9 mouse cellular contexts compared by ENCODE assay signal in the genomic region with DNA sequence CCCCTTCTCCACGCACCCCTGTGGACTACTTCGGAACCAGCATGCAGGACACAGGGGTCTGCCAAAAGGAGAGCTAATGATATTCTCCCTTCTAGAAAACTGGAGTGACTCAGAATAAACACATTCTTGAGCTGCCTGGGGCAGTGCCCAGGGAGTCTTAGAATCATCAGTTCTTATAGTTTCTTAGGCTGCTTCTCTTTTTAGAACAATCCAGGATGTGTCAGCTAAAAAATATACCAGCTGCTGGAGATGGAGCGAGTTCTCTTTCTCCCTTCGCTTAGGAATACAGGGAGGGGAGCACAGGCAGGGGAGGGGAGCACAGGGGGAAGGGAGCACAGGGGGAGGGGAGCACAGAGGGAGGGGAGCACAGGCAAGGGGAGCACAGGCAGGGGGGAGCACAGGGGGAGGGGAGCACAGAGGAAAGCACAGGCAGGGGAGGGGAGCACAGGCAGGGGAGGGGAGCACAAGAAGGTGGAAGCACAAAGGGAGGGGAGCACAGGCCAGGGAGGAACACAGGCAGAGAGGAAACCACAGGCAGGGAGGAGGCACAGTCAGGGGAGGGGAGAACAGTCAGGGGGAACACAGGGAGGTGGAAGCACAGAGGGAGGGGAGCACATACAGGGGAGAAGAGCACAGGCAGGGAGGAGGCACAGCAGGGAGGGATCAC. TPM values are rescaled to one million over a fixed set of nuclear protein-coding genes. Genes with fewer than 3 reads are reported as not detected.
DNase-seq lines count a peak whose midpoint lies in the region; ATAC-seq and TF ChIP-seq lines count a peak whose summit lies in the region.
"Had no signal": no experiment of that assay in that cellular context is flagged by ENCODE, and none has a peak within 500 bp of the region (broad histone marks: within the 10 kb centered on the region; RNA-seq: fewer than 3 reads in every experiment).

No protein-coding gene starts in this region.

- H3K27me3 ChIP-seq in kidney, postnatal 0 days (ENCODE audit: insufficient read depth, low read length) = no peaks in the 10 kb centered on the region
- H3K27me3 ChIP-seq in intestine, embryonic 15.5 days (replicated peaks) = no peaks in the 10 kb centered on the region

- H3K36me3 ChIP-seq in kidney, postnatal 0 days (ENCODE audit: insufficient read depth, low read length) = no peaks in the 10 kb centered on the region
- no peaks in the 10 kb centered on the region for H3K36me3 ChIP-seq in intestine, embryonic 15.5 days

- no peak overlapping the region for H3K4me3 ChIP-seq in kidney, postnatal 0 days (replicated peaks; ENCODE audit: low read depth, low read length)
- no peak overlapping the region for H3K4me3 ChIP-seq in brown adipose tissue, adult 24 weeks (ENCODE audit: insufficient read depth, low read depth, low read length)
- H3K4me3 ChIP-seq in intestine, embryonic 15.5 days (replicated peaks) = no peak overlapping the region

- peak; percentile 36 for ATAC-seq in kidney, postnatal 0 days (replicated peaks; ENCODE audit: low FRiP score, low read depth)
- peak; percentile 48 for ATAC-seq in intestine, embryonic 15.5 days

- 33% methylated on average over 4 of the region's 4 CpGs for WGBS in kidney, postnatal 0 days
- 32% methylated on average over 4 of the region's 4 CpGs for WGBS in intestine, embryonic 15.5 days

- no peaks in the 10 kb centered on the region for H3K4me1 ChIP-seq in kidney, postnatal 0 days (replicated peaks; ENCODE audit: insufficient read depth, low read length)
- no peaks in the 10 kb centered on the region for H3K4me1 ChIP-seq in brown adipose tissue, adult 24 weeks (ENCODE audit: control insufficient read depth, insufficient read depth, insufficient read length, low read length)
- H3K4me1 ChIP-seq in intestine, embryonic 15.5 days (replicated peaks) = peaks cover 13% of the 10 kb centered on the region

- no peak overlapping the region for H3K4me2 ChIP-seq in kidney, postnatal 0 days (ENCODE audit: low read length)
- H3K4me2 ChIP-seq in intestine, embryonic 15.5 days (replicated peaks) = no peak overlapping the region

- H3K27ac ChIP-seq in kidney, postnatal 0 days = peak overlapping the region; percentile 68
- peak overlapping the region; percentile 8; the same call in 1 of the 2 replicates for H3K27ac ChIP-seq in brown adipose tissue, adult 24 weeks (replicated peaks; ENCODE audit: low read depth, low read length)
- H3K27ac ChIP-seq in intestine, embryonic 15.5 days = peak overlapping the region; percentile 88

- H3K9ac ChIP-seq in kidney, postnatal 0 days (ENCODE audit: low read depth, low read length) = no peak overlapping the region
- H3K9ac ChIP-seq in intestine, embryonic 15.5 days = no peak overlapping the region

- DNase-seq in kidney, postnatal 0 days (ENCODE audit: low spot score) = peak; percentile 71
- DNase-seq in kidney, adult 8-10 months = no peak
- peak; percentile 50 for DNase-seq in lung, postnatal 10 days
- no peak for DNase-seq in cerebellum, postnatal 4 days (ENCODE audit: low spot score in 2 of 2)
- no peak for DNase-seq in gastrocnemius, postnatal 10 days
- no peak for DNase-seq in gastrocnemius, postnatal 25 days

- no peak for TF ChIP-seq CTCF in kidney, postnatal 0 days (IDR thresholded peaks at IDR 0.05; ENCODE audit: low read depth)

- no peaks in the 10 kb centered on the region for H3K9me3 ChIP-seq in kidney, postnatal 0 days (replicated peaks; ENCODE audit: low read length)
- H3K9me3 ChIP-seq in intestine, embryonic 15.5 days = no peaks in the 10 kb centered on the region

RNA-seq across cellular contexts. Expression of a gene that starts 12.0 kb away (rescaled TPM):
- 34.7 and 38.7 TPM in 2 replicates for polyA plus RNA-seq in kidney, postnatal 0 days (2015; fragmentation: Nextera tagmentation; extraction: Ambion mirVana)
- polyA plus RNA-seq in brown adipose tissue, adult 24 weeks (2012; ENCODE audit: insufficient read depth, insufficient read length, missing spikeins) = 33.9 and 51.0 TPM in 2 replicates
- 41.7 and 43.6 TPM in 2 replicates for polyA plus RNA-seq in intestine, embryonic 15.5 days (2015; fragmentation: Nextera tagmentation; extraction: Ambion mirVana)
- 10 to 100 TPM; 46.3 to 50.3 TPM for total RNA-seq in gastrocnemius, postnatal 10 days (2021)
- total RNA-seq in gastrocnemius, postnatal 25 days (2021) = 10 to 100 TPM; 38.7 to 40.8 TPM

RNA-seq across cellular contexts. Expression of a gene that starts 52.9 kb away (rescaled TPM):
- polyA plus RNA-seq in kidney, postnatal 0 days (2015; fragmentation: Nextera tagmentation; extraction: Ambion mirVana) = not detected in 2 replicates
- not detected in 2 replicates for polyA plus RNA-seq in brown adipose tissue, adult 24 weeks (2012; ENCODE audit: insufficient read depth, insufficient read length, missing spikeins)
- polyA plus RNA-seq in intestine, embryonic 15.5 days (2015; fragmentation: Nextera tagmentation; extraction: Ambion mirVana) = not detected in 2 replicates
- not detected for total RNA-seq in gastrocnemius, postnatal 10 days (2021)
- not detected for total RNA-seq in gastrocnemius, postnatal 25 days (2021)
- polyA plus RNA-seq: large intestine, adult 2 months had no signal

Comparison
In these comparisons a context has a peak if more than half of its experiments do, and no peak if none do; other contexts are left out.
1. DNase-seq: peak in kidney, postnatal 0 days (single experiment) and lung, postnatal 10 days (single experiment); none in kidney, adult 8-10 months (0 of 2), cerebellum, postnatal 4 days (0 of 2), gastrocnemius, postnatal 10 days (single experiment) and gastrocnemius, postnatal 25 days (single experiment).
2. H3K27ac ChIP-seq: peak in every context shown above with its lines; median percentile 88 in intestine, embryonic 15.5 days; 68 in kidney, postnatal 0 days; 8 in brown adipose tissue, adult 24 weeks.